Mouse (Mus musculus) CH12.LX (cell line): ENCODE measurements around the gene Pkn1. TPM values are rescaled to one million over a fixed set of nuclear protein-coding genes. Genes with fewer than 3 reads are reported as not detected.

Experiments
- DNase-seq: peaks from one replicate; pipeline ENCODE4 v3.0.0-alpha.2; 2013; ENCODE audit errors: extremely low read depth
- H3K27ac ChIP-seq: 2 replicates; pipeline ENCODE4 v1.5.1; 2012; ENCODE audit warnings: low read depth, mild to moderate bottlenecking, control low read depth, moderate library complexity; ENCODE audit not compliant: insufficient read depth
- H3K27me3 ChIP-seq: replicated peaks from 2 replicates; pipeline ENCODE3; 2012; ENCODE audit warnings: inconsistent platforms
- H3K36me3 ChIP-seq, 2 experiments: replicated peaks in 1 of 2; 2 replicates each; pipeline versions ENCODE3 to v1.6.1; 2012; ENCODE audit warnings: inconsistent platforms in 1 of 2, low read length in 1 of 2, mild to moderate bottlenecking in 1 of 2, mixed read lengths in 1 of 2, moderate library complexity in 1 of 2; ENCODE audit not compliant: control insufficient read depth in 1 of 2, insufficient read depth in 1 of 2
- H3K4me1 ChIP-seq, 2 experiments: 2 replicates each; pipeline ENCODE4 v1.6.1; 2012; ENCODE audit warnings: inconsistent platforms in 1 of 2, moderate library complexity in 1 of 2; ENCODE audit not compliant: insufficient read depth in 2 of 2, control insufficient read depth in 1 of 2
- H3K4me2 ChIP-seq: 2 replicates; pipeline ENCODE4 v1.6.1; 2012; ENCODE audit warnings: low read depth, mild to moderate bottlenecking, control low read depth; ENCODE audit not compliant: poor library complexity, insufficient read depth, severe bottlenecking
- H3K4me3 ChIP-seq, 3 experiments: fragments of 150-350 bp in 1 of 3; sonication (generic) in 1 of 3; replicated peaks in 1 of 3; 2 replicates each; pipeline versions ENCODE3 to v1.5.1; 2011 to 2012; ENCODE audit warnings: low read depth in 2 of 3, low read length in 2 of 3, mild to moderate bottlenecking in 2 of 3, moderate library complexity in 2 of 3, control low read depth in 1 of 3, improper control_type of control experiment in 1 of 3, inconsistent platforms in 1 of 3, mixed read lengths in 1 of 3; ENCODE audit not compliant: poor library complexity in 1 of 3
- H3K79me2 ChIP-seq: replicated peaks from 2 replicates; pipeline ENCODE4 v1.6.1; 2012; ENCODE audit warnings: mild to moderate bottlenecking, moderate library complexity; ENCODE audit not compliant: control insufficient read depth, poor library complexity, insufficient read depth, severe bottlenecking; ENCODE audit errors: extremely low read depth
- H3K9ac ChIP-seq: 2 replicates; pipeline ENCODE4 v1.6.1; 2012; ENCODE audit warnings: low read depth, mild to moderate bottlenecking, control low read depth, moderate library complexity; ENCODE audit not compliant: insufficient read depth
- H3K9me3 ChIP-seq: replicated peaks from 2 replicates; pipeline ENCODE3; 2012; ENCODE audit warnings: low read length, inconsistent platforms, mixed read lengths
- CHD2 ChIP-seq: IDR thresholded peaks from 2 replicates; pipeline ENCODE4 v1.6.1; 2011; ENCODE audit warnings: low read length, improper control_type of control experiment
- CTCF ChIP-seq, 2 experiments: IDR thresholded peaks in 1 of 2; conservative IDR thresholded peaks in 1 of 2; 2 replicates each; pipeline ENCODE4 v1.5.1; 2011 to 2012; ENCODE audit warnings: low read depth in 2 of 2, low read length in 2 of 2, improper control_type of control experiment in 1 of 2, inconsistent platforms in 1 of 2, mild to moderate bottlenecking in 1 of 2, moderate library complexity in 1 of 2
- E2F4 ChIP-seq: IDR thresholded peaks from 2 replicates; pipeline ENCODE4 v1.6.1; 2011; ENCODE audit warnings: low read depth, low read length, improper control_type of control experiment; ENCODE audit not compliant: insufficient replicate concordance
- ELF1 ChIP-seq: IDR thresholded peaks from 2 replicates; pipeline ENCODE4 v1.6.1; 2014; ENCODE audit warnings: low read depth, mild to moderate bottlenecking, inconsistent platforms, low read length, improper control_type of control experiment
- ETS1 ChIP-seq: conservative IDR thresholded peaks from 2 replicates; pipeline ENCODE4 v1.6.1; 2012; ENCODE audit warnings: low read depth, mild to moderate bottlenecking, inconsistent platforms, low read length, improper control_type of control experiment, moderate library complexity
- GABPA ChIP-seq: IDR thresholded peaks from 2 replicates; pipeline ENCODE4 v1.6.1; 2012; ENCODE audit warnings: low read depth, low read length, improper control_type of control experiment, inconsistent platforms; ENCODE audit not compliant: insufficient replicate concordance
- HCFC1 ChIP-seq: IDR thresholded peaks from 2 replicates; pipeline ENCODE4 v1.6.1; 2012; ENCODE audit warnings: low read depth, mild to moderate bottlenecking, inconsistent platforms, low read length, improper control_type of control experiment
- IRF4 ChIP-seq: IDR thresholded peaks from 2 replicates; pipeline ENCODE4 v1.6.1; 2014; ENCODE audit warnings: low read depth, mild to moderate bottlenecking, inconsistent platforms, low read length, improper control_type of control experiment
- JUN ChIP-seq: IDR thresholded peaks from 2 replicates; pipeline ENCODE4 v1.6.1; 2011; ENCODE audit warnings: low read depth, mild to moderate bottlenecking, low read length, improper control_type of control experiment, moderate library complexity; ENCODE audit not compliant: insufficient read depth
- JUND ChIP-seq: conservative IDR thresholded peaks from 2 replicates; pipeline ENCODE4 v1.6.1; 2011; ENCODE audit warnings: low read depth, low read length, improper control_type of control experiment
- KAT2A ChIP-seq: IDR thresholded peaks from 2 replicates; pipeline ENCODE4 v1.6.1; 2012; ENCODE audit warnings: low read length, improper control_type of control experiment, inconsistent platforms; ENCODE audit not compliant: insufficient replicate concordance
- MAFK ChIP-seq: IDR thresholded peaks from 2 replicates; pipeline ENCODE4 v1.6.1; 2011; ENCODE audit warnings: low read length, improper control_type of control experiment; ENCODE audit not compliant: insufficient replicate concordance
- MEF2A ChIP-seq: IDR thresholded peaks from 2 replicates; pipeline ENCODE4 v1.6.1; 2014; ENCODE audit warnings: low read depth, mild to moderate bottlenecking, inconsistent platforms, low read length, improper control_type of control experiment, borderline replicate concordance
- MYC ChIP-seq: IDR thresholded peaks from 2 replicates; pipeline ENCODE4 v1.6.1; 2011; ENCODE audit warnings: low read depth, mild to moderate bottlenecking, improper control_type of control experiment, low read length
- NELFE ChIP-seq: IDR thresholded peaks from 2 replicates; pipeline ENCODE4 v1.6.1; 2011; ENCODE audit warnings: low read depth, low read length, improper control_type of control experiment
- POLR2A ChIP-seq: IDR thresholded peaks from 2 replicates; pipeline ENCODE4 v1.6.1; 2011; ENCODE audit warnings: low read depth, mild to moderate bottlenecking, improper control_type of control experiment, low read length
- POLR2AphosphoS2 ChIP-seq: IDR thresholded peaks from 2 replicates; pipeline ENCODE4 v1.6.1; 2011; ENCODE audit warnings: low read depth, low read length, improper control_type of control experiment
- RAD21 ChIP-seq: IDR thresholded peaks from 2 replicates; pipeline ENCODE4 v1.6.1; 2011; ENCODE audit warnings: low read depth, mild to moderate bottlenecking, low read length, improper control_type of control experiment, moderate library complexity
- SMC3 ChIP-seq: IDR thresholded peaks from 2 replicates; pipeline ENCODE4 v1.6.1; 2011; ENCODE audit warnings: low read depth, low read length, improper control_type of control experiment
- TBP ChIP-seq: conservative IDR thresholded peaks from 2 replicates; pipeline ENCODE4 v1.6.1; 2011; ENCODE audit warnings: low read depth, low read length, improper control_type of control experiment
- USF1 ChIP-seq: IDR thresholded peaks from 2 replicates; pipeline ENCODE4 v1.6.1; 2014; ENCODE audit warnings: low read depth, mild to moderate bottlenecking, inconsistent platforms, low read length, improper control_type of control experiment
- dilution Hi-C: fragments of 300-500 bp; cut with MboI; formaldehyde crosslinking; loops from 2 replicates; pipeline ENCODE4 v1.14.3; 2020; ENCODE audit warnings: low sequenced_read_pairs; ENCODE audit not compliant: extremely low pct_unique_long_range_greater_than_20kb, extremely low pct_ligation_motif_present
- in situ Hi-C: fragments of 300-500 bp; cut with MboI; formaldehyde crosslinking; loops from 3 replicates; pipeline ENCODE4 v1.14.3; 2019; ENCODE audit warnings: low sequenced_read_pairs, low pct_ligation_motif_present, low pct_unique_long_range_greater_than_20kb, mixed read lengths
- polyA plus RNA-seq: library from polyadenylated mRNA; unstranded; fragments of >175 nt; gene quantifications from 2 replicates; pipeline ENCODE4 v1.2.1, GENCODE M21; 2012; ENCODE audit warnings: low read depth; ENCODE audit not compliant: insufficient read length
- total RNA-seq, 2 experiments: library from RNA; depleted of rRNA; stranded (reverse); fragments of 300-350 nt in 1 of 2; fragments of >200 nt in 1 of 2; gene quantifications; 2 replicates each; pipeline ENCODE4 v1.2.3; 2012 to 2014

Gene Pkn1
- total and polyA plus RNA-seq, 3 experiments = 33.5 to 58.8 (median 47.8) TPM

DNA sequence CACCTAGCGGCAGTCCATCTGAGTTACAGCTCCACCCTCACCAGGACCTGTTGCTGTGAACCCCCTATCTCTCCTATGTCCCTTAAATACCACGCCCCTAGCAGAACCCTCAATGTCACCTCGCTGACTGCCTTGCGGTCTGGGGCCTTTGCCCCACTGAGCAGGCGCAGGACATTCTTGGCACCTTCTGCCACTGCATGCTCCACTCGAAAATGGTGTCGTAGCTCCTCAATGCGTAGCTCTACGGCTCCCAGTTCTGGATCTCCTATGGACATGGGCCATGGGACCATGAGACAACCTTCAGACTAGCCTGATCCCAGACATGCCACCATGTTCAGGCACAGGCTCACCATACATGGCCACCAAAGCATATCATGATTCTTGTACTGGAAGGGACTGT lies 14.5 kb downstream of the Pkn1 start:
- Histone ChIP-seq H3K9me3 (no peaks in the 10 kb centered on the region), H3K27ac (no peak overlapping the region), H3K4me2 (no peak overlapping the region), H3K27me3 (no peaks in the 10 kb centered on the region), H3K36me3 (peaks cover 63 to 94% of the 10 kb centered on the region in 2 experiments), H3K4me1 (no peaks in the 10 kb centered on the region), H3K9ac (no peak overlapping the region), H3K4me3 (no peak overlapping the region), H3K79me2 (no peaks in the 10 kb centered on the region)
- dilution Hi-C loops = no loop called here
- no peak for DNase-seq
- TF ChIP-seq HCFC1 (no peak), JUN (no peak), ELF1 (no peak), RAD21 (no peak), POLR2AphosphoS2 (no peak), ETS1 (no peak), SMC3 (no peak), KAT2A (no peak), IRF4 (no peak), JUND (no peak), USF1 (no peak), NELFE (no peak), CHD2 (no peak), E2F4 (no peak), POLR2A (no peak)
- in situ Hi-C loops = no loop called here

DNA sequence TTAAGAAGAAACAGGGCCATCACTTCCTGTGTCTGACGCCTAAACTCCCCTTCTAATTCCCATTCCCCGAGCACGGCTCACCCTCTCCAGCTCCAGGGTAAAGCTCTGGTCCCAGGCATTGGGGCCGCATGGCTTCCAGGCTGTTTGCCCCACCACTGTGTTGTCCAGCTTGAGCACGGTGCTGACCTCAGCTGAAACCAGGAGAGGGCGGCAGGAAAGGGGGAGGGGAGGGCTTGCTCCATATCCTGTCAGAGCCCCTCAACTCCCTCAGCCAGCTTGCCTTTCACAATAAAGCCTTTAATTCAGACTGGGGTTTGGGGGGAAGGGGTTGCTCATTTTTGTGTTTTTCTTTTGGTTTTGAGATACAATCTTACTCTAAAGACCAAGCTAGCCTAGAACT lies 17.9 kb downstream of the Pkn1 start:
- H3K9ac ChIP-seq = no peak overlapping the region
- H3K4me2 ChIP-seq = no peak overlapping the region
- DNase-seq = no peak
- TF ChIP-seq E2F4 = no peak
- no peak for TF ChIP-seq POLR2AphosphoS2
- TF ChIP-seq MYC = no peak
- TF ChIP-seq, all 38 proteins: peak for 0
- Histone ChIP-seq H3K36me3 (peaks cover 83 to 97% of the 10 kb centered on the region in 2 experiments), H3K27me3 (no peaks in the 10 kb centered on the region), H3K79me2 (no peaks in the 10 kb centered on the region), H3K4me1 (no peaks in the 10 kb centered on the region), H3K27ac (no peak overlapping the region), H3K9me3 (no peaks in the 10 kb centered on the region), H3K4me3 (no peak overlapping the region)
- in situ Hi-C loops = no loop called here
- dilution Hi-C loops = no loop called here

DNA sequence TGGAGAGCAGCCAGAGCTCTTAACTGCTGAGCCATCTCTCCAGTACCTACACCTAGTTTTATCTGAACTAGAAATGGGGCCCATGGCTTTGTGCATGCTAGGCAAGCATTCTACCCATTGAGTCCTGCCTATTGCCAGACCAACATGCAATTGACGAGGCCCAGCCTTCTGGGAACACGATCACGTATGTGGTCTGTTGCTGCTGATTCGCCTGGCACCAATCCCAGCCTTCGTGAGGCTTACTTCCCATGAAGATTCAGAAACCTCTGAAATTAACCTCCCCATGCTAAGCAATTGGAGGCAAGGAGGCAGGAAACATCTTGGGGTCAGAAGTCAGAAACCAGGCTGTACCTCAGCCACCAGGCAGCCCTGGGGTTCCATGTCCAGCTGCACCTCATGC lies 18.4 kb downstream of the Pkn1 start:
- Histone ChIP-seq H3K4me3 (no peak overlapping the region), H3K27me3 (no peaks in the 10 kb centered on the region), H3K36me3 (peaks cover 83 to 97% of the 10 kb centered on the region in 2 experiments), H3K4me2 (no peak overlapping the region), H3K9ac (no peak overlapping the region), H3K79me2 (no peaks in the 10 kb centered on the region), H3K27ac (no peak overlapping the region), H3K9me3 (no peaks in the 10 kb centered on the region), H3K4me1 (no peaks in the 10 kb centered on the region)
- no peak for DNase-seq
- in situ Hi-C loops (no loop called here), dilution Hi-C loops (no loop called here)
- TF ChIP-seq MAFK (no peak), USF1 (no peak), TBP (no peak), MYC (no peak), CTCF (conservative IDR thresholded peaks at IDR 0.05 in 1 of 2, IDR thresholded peaks at IDR 0.05 in 1 of 2; ENCODE audit: low read depth in 2 of 2, low read length in 2 of 2) (no peak), JUND (no peak), JUN (no peak), POLR2A (no peak), SMC3 (no peak), GABPA (no peak), POLR2AphosphoS2 (no peak), MEF2A (no peak)
- TF ChIP-seq, all 38 proteins: peak for 0
